Mouse (Mus musculus) midbrain, postnatal 0 days (tissue): ENCODE results near the gene Fgf22. TPM values are rescaled to one million over a fixed set of nuclear protein-coding genes. Genes with fewer than 3 reads are reported as not detected.

Experiments used
- ATAC-seq: fragments of 200-750 bp; cut with Nextera tagmentation; 2 replicates; pipeline ENCODE4 v1.8.0; 2017; ENCODE audit warnings: moderate number of reproducible peaks, mild to moderate bottlenecking, moderate TSS enrichment, moderate library complexity; ENCODE audit not compliant: low FRiP score
- DNase-seq: peaks from one replicate; pipeline ENCODE4 v3.0.0-alpha.2; 2015; ENCODE audit warnings: low spot score
- H3K27ac ChIP-seq: fragments of 300-500 bp; sonication (generic); 2 replicates; pipeline ENCODE4 v1.5.1; 2014; ENCODE audit warnings: low read depth, mild to moderate bottlenecking, low read length, mixed read lengths
- H3K27me3 ChIP-seq: fragments of 300-500 bp; sonication (generic); 2 replicates; pipeline ENCODE4 v1.6.1; 2014; ENCODE audit warnings: low read length, control low read depth, mixed read lengths; ENCODE audit not compliant: insufficient read depth
- H3K36me3 ChIP-seq: fragments of 300-500 bp; sonication (generic); 2 replicates; pipeline ENCODE4 v1.6.1; 2014; ENCODE audit warnings: low read length, control low read depth, mixed read lengths; ENCODE audit not compliant: insufficient read depth
- H3K4me1 ChIP-seq: fragments of 300-500 bp; sonication (generic); 2 replicates; pipeline ENCODE4 v1.6.1; 2014; ENCODE audit warnings: mild to moderate bottlenecking, control low read depth, antibody characterized with exemption, low read length, mixed read lengths; ENCODE audit not compliant: insufficient read depth
- H3K4me2 ChIP-seq: fragments of 300-500 bp; sonication (generic); 2 replicates; pipeline ENCODE4 v1.6.1; 2014; ENCODE audit warnings: low read depth, mild to moderate bottlenecking, low read length, mixed read lengths; ENCODE audit not compliant: poor library complexity, severe bottlenecking
- H3K4me3 ChIP-seq: fragments of 300-500 bp; sonication (generic); 2 replicates; pipeline ENCODE4 v1.5.1; 2014; ENCODE audit warnings: low read depth, mild to moderate bottlenecking, low read length, moderate library complexity
- H3K9ac ChIP-seq: fragments of 300-500 bp; sonication (generic); replicated peaks from 2 replicates; pipeline ENCODE4 v1.6.1; 2014; ENCODE audit warnings: mild to moderate bottlenecking, low read length, moderate library complexity, mixed read lengths; ENCODE audit not compliant: poor library complexity, severe bottlenecking
- H3K9me3 ChIP-seq: fragments of 300-500 bp; sonication (generic); 2 replicates; pipeline ENCODE4 v1.6.1; 2016; ENCODE audit warnings: low read length, control low read depth
- CTCF ChIP-seq: IDR thresholded peaks from 2 replicates; pipeline ENCODE4 v1.5.1; 2016; ENCODE audit warnings: antibody characterized with exemption, mild to moderate bottlenecking
- WGBS: fragments of 180-500 bp; shearing (Covaris S2); extraction: QIAGEN DNeasy Blood & Tissue Kit; methylation state at CpG from one replicate; pipeline ENCODE4 v1.1.7; 2014; 5-methylcytosine and 5-hydroxymethylcytosine counted together
- polyA plus RNA-seq: library from polyadenylated mRNA; unstranded; fragments of >200 nt; fragmentation: Nextera tagmentation; extraction: Ambion mirVana; gene quantifications from 2 replicates; pipeline ENCODE4 v1.2.1, GENCODE M21; 2015
- total RNA-seq: library from RNA; depleted of rRNA; stranded (reverse); fragments of >200 nt; gene quantifications from 2 replicates; pipeline ENCODE4 v1.2.3, GENCODE M21; 2014

Fgf22 gene
- total and polyA plus RNA-seq, 2 experiments from 2014 or later: 1.7 to 3.1 TPM

DNA sequence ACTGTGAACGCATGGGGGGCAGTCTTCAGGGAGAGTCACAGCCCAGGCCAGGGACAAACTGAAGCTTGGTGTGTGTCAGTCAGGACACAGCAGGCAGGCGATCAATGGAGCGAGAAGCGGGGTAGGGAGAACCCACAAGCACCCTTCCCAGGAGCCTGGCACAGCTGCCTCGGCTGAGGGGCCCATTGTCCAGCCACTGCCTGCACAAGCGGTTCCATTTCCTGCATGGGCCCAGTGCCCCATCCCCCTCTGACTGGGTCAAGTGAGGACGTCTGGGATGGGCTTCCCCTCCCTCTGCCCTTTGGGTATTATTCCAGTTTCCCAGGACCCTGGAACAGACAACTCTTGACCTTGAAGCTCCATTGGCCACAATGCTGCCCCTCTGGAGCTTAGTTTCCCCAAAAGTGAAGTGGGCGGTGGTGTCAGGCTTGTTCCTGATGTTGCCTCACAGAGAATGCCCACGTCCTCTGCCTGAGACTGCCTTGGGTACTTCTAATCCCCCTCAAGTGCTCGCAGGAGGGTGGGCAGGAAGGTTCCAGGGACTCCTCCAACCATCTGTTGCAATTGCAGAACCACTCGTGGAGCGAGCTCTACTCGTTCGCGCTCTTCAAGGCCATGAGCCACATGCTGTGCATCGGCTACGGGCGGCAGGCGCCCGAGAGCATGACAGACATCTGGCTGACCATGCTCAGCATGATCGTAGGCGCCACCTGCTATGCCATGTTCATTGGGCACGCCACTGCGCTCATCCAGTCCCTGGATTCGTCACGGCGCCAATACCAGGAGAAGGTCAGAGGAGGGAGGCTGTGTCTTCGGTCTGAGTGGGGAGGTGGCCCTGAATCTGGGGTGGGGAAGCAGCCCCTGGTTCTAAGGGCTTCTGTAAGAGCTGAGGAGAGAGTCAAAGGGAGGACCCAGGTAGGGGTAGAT lies 26.3 kb upstream of the Fgf22 start:
- Histone ChIP-seq H3K4me1 (no peaks in the 10 kb centered on the region), H3K9ac (no peak overlapping the region), H3K4me2 (no peak overlapping the region), H3K9me3 (no peaks in the 10 kb centered on the region), H3K4me3 (no peak overlapping the region), H3K27ac (no peak overlapping the region), H3K27me3 (no peaks in the 10 kb centered on the region), H3K36me3 (peaks cover 22% of the 10 kb centered on the region)
- no peak for TF ChIP-seq CTCF
- ATAC-seq (no peak), DNase-seq (no peak)
- WGBS: 74% methylated on average over 28 of the region's 28 CpGs

DNA sequence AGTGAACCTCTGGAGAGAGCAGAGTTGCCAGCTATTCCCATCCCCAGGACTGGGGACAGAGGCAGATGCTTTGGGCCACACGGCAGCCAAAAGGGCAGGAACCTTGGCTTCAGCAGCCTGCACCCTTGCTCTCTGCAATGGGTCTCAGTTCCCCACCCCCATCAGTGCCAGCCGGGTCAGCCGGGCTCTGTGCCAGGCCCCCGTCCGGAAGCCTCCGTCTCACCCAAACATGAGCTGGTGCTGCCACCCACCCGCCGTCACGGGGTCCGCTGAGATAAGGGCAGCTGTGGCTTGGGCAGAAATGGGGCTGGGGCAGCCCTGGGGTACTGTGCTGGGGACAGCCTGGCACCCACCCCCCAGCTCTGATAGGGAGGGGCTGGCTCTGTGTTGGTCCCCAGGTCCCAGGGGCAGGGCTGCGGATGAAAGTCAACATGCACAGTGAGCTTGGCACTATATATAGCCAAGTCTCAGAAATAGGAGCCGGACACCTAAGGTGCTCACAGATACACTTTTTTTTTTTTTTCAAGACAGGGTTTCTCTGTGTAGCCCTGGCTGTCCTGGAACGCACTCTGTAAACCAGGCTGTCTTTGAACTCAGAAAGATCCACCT lies 25.4 kb upstream of the Fgf22 start:
- H3K9ac ChIP-seq: no peak overlapping the region
- ATAC-seq (no peak), DNase-seq (no peak)
- H3K27ac ChIP-seq: no peak overlapping the region
- H3K9me3 ChIP-seq: no peaks in the 10 kb centered on the region
- peaks cover 28% of the 10 kb centered on the region for H3K36me3 ChIP-seq
- H3K27me3 ChIP-seq: no peaks in the 10 kb centered on the region
- H3K4me3 ChIP-seq: no peak overlapping the region
- WGBS: 79% methylated on average over 13 of the region's 13 CpGs
- no peak overlapping the region for H3K4me2 ChIP-seq
- no peak for TF ChIP-seq CTCF
- H3K4me1 ChIP-seq: no peaks in the 10 kb centered on the region

DNA sequence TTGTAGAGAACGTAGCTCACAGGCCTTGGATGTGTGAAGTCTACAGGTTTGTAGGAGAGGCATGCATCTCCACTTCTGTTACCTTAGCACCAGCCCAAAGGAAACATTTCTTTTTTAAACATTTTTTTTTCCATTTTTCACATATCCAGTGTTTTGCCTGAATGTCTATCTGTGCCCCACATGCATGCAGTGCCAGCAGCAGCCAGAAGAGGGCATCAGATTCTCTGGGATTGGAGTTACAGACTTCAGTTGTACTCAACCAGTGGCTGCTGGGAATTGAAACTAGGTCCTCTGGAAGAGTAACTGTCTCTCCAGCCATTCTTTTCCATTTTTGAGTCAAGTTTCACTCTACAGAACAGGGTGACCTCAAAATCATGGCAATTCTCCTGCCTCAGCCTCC lies 22.4 kb upstream of the Fgf22 start:
- Histone ChIP-seq H3K27me3 (no peaks in the 10 kb centered on the region), H3K9ac (no peak overlapping the region), H3K9me3 (no peaks in the 10 kb centered on the region), H3K36me3 (peaks cover 51% of the 10 kb centered on the region), H3K27ac (no peak overlapping the region), H3K4me3 (no peak overlapping the region), H3K4me1 (no peaks in the 10 kb centered on the region), H3K4me2 (no peak overlapping the region)
- ATAC-seq (no peak), DNase-seq (no peak)
- WGBS: 93% methylated on average over 1 of the region's 1 CpGs
- TF ChIP-seq CTCF: peak; percentile 64

DNA sequence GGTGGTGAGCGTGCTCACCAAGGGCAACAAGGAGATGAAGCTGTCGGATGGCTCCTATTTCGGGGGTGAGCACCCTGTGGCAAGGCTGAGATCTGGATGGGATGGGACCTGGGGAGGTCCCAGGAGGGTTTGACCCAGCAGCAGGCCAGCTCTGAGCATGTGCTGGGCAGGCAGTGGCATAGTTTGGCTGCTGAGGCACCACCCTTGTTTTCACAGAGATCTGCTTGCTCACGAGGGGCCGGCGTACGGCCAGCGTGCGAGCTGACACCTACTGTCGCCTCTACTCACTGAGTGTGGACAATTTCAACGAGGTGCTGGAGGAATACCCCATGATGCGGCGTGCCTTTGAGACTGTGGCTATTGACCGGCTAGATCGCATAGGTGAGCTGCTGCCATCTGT lies 21.0 kb upstream of the Fgf22 start:
- Histone ChIP-seq H3K36me3 (peaks cover 63% of the 10 kb centered on the region), H3K4me3 (no peak overlapping the region), H3K4me2 (no peak overlapping the region), H3K4me1 (no peaks in the 10 kb centered on the region), H3K9me3 (peaks cover 2% of the 10 kb centered on the region), H3K27me3 (no peaks in the 10 kb centered on the region), H3K9ac (no peak overlapping the region), H3K27ac (no peak overlapping the region)
- ATAC-seq (no peak), DNase-seq (no peak)
- WGBS: 95% methylated on average over 15 of the region's 15 CpGs
- TF ChIP-seq CTCF: no peak

DNA sequence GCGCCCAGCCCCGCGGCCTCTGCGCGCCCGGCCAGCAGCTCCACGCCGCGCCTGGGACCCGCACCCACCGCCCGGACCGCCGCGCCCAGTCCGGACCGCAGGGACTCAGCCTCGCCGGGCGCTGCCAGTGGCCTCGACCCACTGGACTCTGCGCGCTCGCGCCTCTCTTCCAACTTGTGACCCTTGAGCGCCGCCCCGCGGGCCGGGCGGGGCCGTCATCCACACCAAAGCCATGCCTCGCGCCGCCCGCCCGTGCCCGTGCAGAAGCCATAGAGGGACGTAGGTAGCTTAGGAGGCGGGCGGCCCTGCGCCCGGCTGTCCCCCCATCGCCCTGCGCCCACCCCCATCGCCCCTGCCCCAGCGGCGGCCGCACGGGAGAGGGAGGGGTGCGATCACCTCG lies 19.5 kb upstream of the Fgf22 start:
- DNase-seq (no peak), ATAC-seq (no peak)
- no peak for TF ChIP-seq CTCF
- peaks cover 17% of the 10 kb centered on the region for H3K9me3 ChIP-seq
- H3K36me3 ChIP-seq: peaks cover 78% of the 10 kb centered on the region
- no peaks in the 10 kb centered on the region for H3K27me3 ChIP-seq
- H3K27ac ChIP-seq: no peak overlapping the region
- no peaks in the 10 kb centered on the region for H3K4me1 ChIP-seq
- 47% methylated on average over 49 of the region's 52 CpGs for WGBS
- no peak overlapping the region for H3K4me2 ChIP-seq
- no peak overlapping the region for H3K9ac ChIP-seq
- no peak overlapping the region for H3K4me3 ChIP-seq

DNA sequence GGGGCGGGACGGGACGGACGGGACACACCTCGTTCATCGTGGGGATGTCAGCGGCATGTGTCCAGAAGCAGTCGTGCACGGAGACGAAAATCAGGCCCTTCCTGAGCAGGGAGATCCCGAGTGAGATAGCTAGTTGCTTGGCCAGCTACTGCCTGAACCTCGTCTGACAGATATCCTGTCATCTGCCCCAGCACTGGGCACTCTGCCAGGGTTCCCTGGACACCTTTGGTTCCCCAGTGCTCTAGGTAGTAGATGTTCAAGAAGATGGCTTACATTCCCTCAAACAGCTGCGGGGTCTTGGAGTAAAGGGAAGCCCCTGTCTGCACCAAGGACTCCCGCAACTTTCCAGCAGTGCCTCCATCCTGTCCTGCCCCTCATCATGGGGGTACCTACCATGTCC lies 18.2 kb upstream of the Fgf22 start:
- no peak overlapping the region for H3K27ac ChIP-seq
- H3K36me3 ChIP-seq: peaks cover 84% of the 10 kb centered on the region
- peaks cover 17% of the 10 kb centered on the region for H3K9me3 ChIP-seq
- H3K4me3 ChIP-seq: no peak overlapping the region
- no peaks in the 10 kb centered on the region for H3K27me3 ChIP-seq
- no peak for DNase-seq
- no peaks in the 10 kb centered on the region for H3K4me1 ChIP-seq
- no peak for TF ChIP-seq CTCF
- no peak overlapping the region for H3K9ac ChIP-seq
- no peak for ATAC-seq
- whole genome bisulfite sequencing: 92% methylated on average over 10 of the region's 14 CpGs
- no peak overlapping the region for H3K4me2 ChIP-seq
